Mouse (Mus musculus) neutrophil, adult 59 days (primary cell): Measurements from ENCODE around the gene Lmo3. TPM values are rescaled to one million over a fixed set of nuclear protein-coding genes. Genes with fewer than 3 reads are reported as not detected.

Experiments
- total RNA-seq, 2 experiments: library from RNA; stranded (reverse); gene quantifications; 1 replicate in 1 of 2; 2 replicates in 1 of 2; pipeline ENCODE4 v1.2.4; 2023

Gene Lmo3
- not detected for total RNA-seq

DNA sequence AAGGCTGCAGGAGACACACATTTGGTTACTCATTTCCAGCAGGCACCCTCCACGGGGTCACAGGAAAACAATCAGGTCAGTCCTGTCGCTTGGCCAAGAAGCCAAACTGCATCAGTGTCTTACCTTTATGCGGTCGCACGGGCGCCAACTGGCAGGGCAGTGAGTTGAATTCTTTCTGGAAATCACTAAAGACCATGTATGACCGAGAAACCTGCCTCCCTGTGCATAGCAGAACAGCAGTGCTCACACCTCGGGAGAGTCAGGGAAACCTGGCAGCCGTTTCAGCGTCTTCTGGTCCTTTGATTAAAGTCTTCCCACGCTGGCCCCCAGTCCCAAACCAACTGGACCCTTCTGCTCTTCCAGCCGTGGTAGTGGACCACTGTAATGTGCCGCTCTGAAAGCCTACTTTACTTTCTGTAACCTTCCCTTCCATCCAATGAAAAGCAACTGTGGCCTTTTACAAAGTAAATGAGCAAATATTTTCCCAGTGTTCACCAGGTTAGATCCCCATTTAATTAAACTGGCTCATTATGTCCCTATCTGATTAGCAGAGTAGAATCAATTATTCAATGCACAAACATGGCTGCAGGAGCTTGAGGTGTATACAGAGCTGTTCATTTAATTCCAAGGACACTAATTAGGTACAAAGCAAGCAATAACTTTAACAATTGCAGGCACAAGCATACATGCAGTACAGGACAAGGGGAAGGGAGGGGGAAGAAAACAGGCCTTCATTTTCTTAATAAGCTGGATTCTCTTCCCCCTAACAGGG, at the start of gene Lmo3:
Gene Lmo3, minus strand, starts transcription at position 235 of the 772 bp plus-strand sequence.

Other genes starting within 250 kb of the Lmo3 start
- gene Igbp1b, start 76.6 kb upstream of the Lmo3 start, total RNA-seq: not detected